12 mouse cellular contexts compared by ENCODE assay signal in the genomic region with DNA sequence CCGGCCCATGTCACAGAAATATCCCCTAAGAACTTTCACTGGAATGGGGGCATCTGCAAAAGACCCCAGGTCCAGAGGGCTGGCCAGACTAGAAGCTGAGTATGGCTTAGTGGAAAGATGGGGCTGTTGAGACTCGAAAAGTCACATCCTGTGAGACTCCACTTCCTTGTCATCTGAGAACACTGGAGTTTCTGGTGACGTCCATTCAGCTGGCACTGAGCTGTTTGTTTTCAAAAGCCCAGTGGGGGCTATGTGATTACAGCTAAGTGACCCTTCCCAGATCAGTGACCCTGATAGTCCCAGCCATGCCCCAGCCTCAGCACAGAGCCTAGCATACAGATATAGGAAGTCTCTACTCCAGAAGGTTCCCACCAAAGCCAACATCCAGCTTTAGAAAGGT. TPM values are rescaled to one million over a fixed set of nuclear protein-coding genes. Genes with fewer than 3 reads are reported as not detected.
DNase-seq lines count a peak whose midpoint lies in the region; ATAC-seq and TF ChIP-seq lines count a peak whose summit lies in the region.
"Had no signal": no experiment of that assay in that cellular context is flagged by ENCODE, and none has a peak within 500 bp of the region (broad histone marks: within the 10 kb centered on the region; RNA-seq: fewer than 3 reads in every experiment).

No protein-coding gene starts in this region.

- H3K4me2 ChIP-seq in forebrain, embryonic 12.5 days = no peak overlapping the region
- H3K4me2 ChIP-seq in kidney, embryonic 15.5 days = peak overlapping the region; percentile 46
- H3K4me2 ChIP-seq in embryonic facial prominence, embryonic 11.5 days (ENCODE audit: low read depth, low read length) = no peak overlapping the region
- H3K4me2 ChIP-seq in limb, embryonic 14.5 days (replicated peaks; ENCODE audit: low read depth, low read length, severe bottlenecking) = no peak overlapping the region

- no peak for TF ChIP-seq POLR2A in limb, embryonic 14.5 days (IDR thresholded peaks at IDR 0.05; ENCODE audit: borderline replicate concordance, extremely low read depth, insufficient read depth, insufficient read length)

- no peak overlapping the region for H3K9ac ChIP-seq in forebrain, embryonic 12.5 days
- H3K9ac ChIP-seq in kidney, embryonic 15.5 days = no peak overlapping the region; the same call in 1 of the 2 replicates
- no peak overlapping the region for H3K9ac ChIP-seq in embryonic facial prominence, embryonic 11.5 days (replicated peaks; ENCODE audit: low read length)
- H3K9ac ChIP-seq in limb, embryonic 14.5 days (ENCODE audit: low read depth, low read length, severe bottlenecking) = no peak overlapping the region; the same call in 1 of the 2 replicates
- H3K9ac ChIP-seq: forebrain, postnatal 0 days had no signal

- no peaks in the 10 kb centered on the region for H3K36me3 ChIP-seq in forebrain, embryonic 10.5 days (replicated peaks)
- no peaks in the 10 kb centered on the region for H3K36me3 ChIP-seq in forebrain, embryonic 12.5 days (replicated peaks)
- H3K36me3 ChIP-seq in kidney, embryonic 15.5 days = no peaks in the 10 kb centered on the region
- H3K36me3 ChIP-seq in embryonic facial prominence, embryonic 11.5 days (replicated peaks; ENCODE audit: control insufficient read depth, insufficient read depth, low read depth, low read length) = no peaks in the 10 kb centered on the region
- no peaks in the 10 kb centered on the region for H3K36me3 ChIP-seq in limb, embryonic 14.5 days (ENCODE audit: control insufficient read depth, insufficient read depth, low read length)

- DNase-seq in forebrain, embryonic 10.5 days (ENCODE audit: extremely low spot score, low spot score) = no peak
- no peak for DNase-seq in kidney, adult 9 months
- DNase-seq in embryonic facial prominence, embryonic 11.5 days (ENCODE audit: low spot score) = peak; percentile 32
- no peak for DNase-seq in limb, embryonic 14.5 days (ENCODE audit: low spot score)
- no peak for DNase-seq in thymus, adult 18-20 months
- DNase-seq: forebrain, postnatal 0 days; kidney, adult 8-10 months; retina, postnatal 1 day had no signal

- 0 out of 2 replicates have a peak overlapping the region, but pooled peaks have one; percentile 33 for H3K27ac ChIP-seq in forebrain, embryonic 10.5 days
- H3K27ac ChIP-seq in forebrain, embryonic 12.5 days = no peak overlapping the region
- H3K27ac ChIP-seq in kidney, embryonic 15.5 days = peak overlapping the region; percentile 20
- no peak overlapping the region for H3K27ac ChIP-seq in embryonic facial prominence, embryonic 11.5 days (replicated peaks; ENCODE audit: low read depth, low read length)
- H3K27ac ChIP-seq in limb, embryonic 14.5 days (replicated peaks; ENCODE audit: low read depth, low read length) = peak overlapping the region; percentile 44; the same call in 1 of the 2 replicates

- no peak overlapping the region for H3K4me3 ChIP-seq in forebrain, embryonic 10.5 days
- no peak overlapping the region for H3K4me3 ChIP-seq in forebrain, embryonic 12.5 days (replicated peaks)
- no peak overlapping the region for H3K4me3 ChIP-seq in kidney, embryonic 15.5 days (replicated peaks)
- no peak overlapping the region for H3K4me3 ChIP-seq in embryonic facial prominence, embryonic 11.5 days (ENCODE audit: low read depth, low read length)
- no peak overlapping the region for H3K4me3 ChIP-seq in limb, embryonic 14.5 days (replicated peaks; ENCODE audit: low read length)

- H3K9me3 ChIP-seq in forebrain, embryonic 10.5 days = no peaks in the 10 kb centered on the region
- H3K9me3 ChIP-seq in forebrain, embryonic 12.5 days = no peaks in the 10 kb centered on the region
- H3K9me3 ChIP-seq in kidney, embryonic 15.5 days (replicated peaks) = no peaks in the 10 kb centered on the region
- H3K9me3 ChIP-seq in embryonic facial prominence, embryonic 11.5 days (replicated peaks; ENCODE audit: control insufficient read depth, low read length) = no peaks in the 10 kb centered on the region
- H3K9me3 ChIP-seq in limb, embryonic 14.5 days (ENCODE audit: control insufficient read depth, low read length) = no peaks in the 10 kb centered on the region

- 24% methylated on average over 3 of the region's 3 CpGs for WGBS in forebrain, embryonic 10.5 days
- 24% methylated on average over 3 of the region's 3 CpGs for WGBS in forebrain, embryonic 12.5 days
- 15% methylated on average over 3 of the region's 3 CpGs for WGBS in kidney, embryonic 15.5 days
- 14% methylated on average over 3 of the region's 3 CpGs for WGBS in embryonic facial prominence, embryonic 11.5 days
- WGBS in limb, embryonic 14.5 days = 29% methylated on average over 3 of the region's 3 CpGs

- peaks cover 53% of the 10 kb centered on the region for H3K4me1 ChIP-seq in forebrain, embryonic 10.5 days
- peaks cover 35% of the 10 kb centered on the region for H3K4me1 ChIP-seq in forebrain, embryonic 12.5 days
- H3K4me1 ChIP-seq in kidney, embryonic 15.5 days = peaks cover 88% of the 10 kb centered on the region
- no peaks in the 10 kb centered on the region; the same call in 1 of the 2 replicates for H3K4me1 ChIP-seq in embryonic facial prominence, embryonic 11.5 days (ENCODE audit: control insufficient read depth, insufficient read depth, low read length)
- H3K4me1 ChIP-seq in limb, embryonic 14.5 days (ENCODE audit: control insufficient read depth, insufficient read depth, low read length) = peaks cover 33% of the 10 kb centered on the region

- no peak for ATAC-seq in forebrain, embryonic 12.5 days (ENCODE audit: low FRiP score)
- ATAC-seq in kidney, embryonic 15.5 days (replicated peaks; ENCODE audit: low FRiP score) = no peak
- no peak for ATAC-seq in embryonic facial prominence, embryonic 11.5 days (replicated peaks; ENCODE audit: insufficient number of reproducible peaks, low FRiP score, low TSS enrichment, low read depth)
- ATAC-seq in limb, embryonic 14.5 days (ENCODE audit: low FRiP score, low read depth) = no peak
- ATAC-seq in erythroblast, adult 5-6 weeks (replicated peaks; ENCODE audit: low FRiP score, poor library complexity, severe bottlenecking) = no peak

- peaks cover 89% of the 10 kb centered on the region for H3K27me3 ChIP-seq in forebrain, embryonic 10.5 days (ENCODE audit: poor library complexity, severe bottlenecking)
- peaks cover 66% of the 10 kb centered on the region for H3K27me3 ChIP-seq in forebrain, embryonic 12.5 days
- peaks cover 4% of the 10 kb centered on the region for H3K27me3 ChIP-seq in kidney, embryonic 15.5 days
- H3K27me3 ChIP-seq in embryonic facial prominence, embryonic 11.5 days (ENCODE audit: control insufficient read depth, insufficient read depth, low read length) = peaks cover 1% of the 10 kb centered on the region
- H3K27me3 ChIP-seq in limb, embryonic 14.5 days (ENCODE audit: control insufficient read depth, insufficient read depth, low read length) = no peaks in the 10 kb centered on the region; the same call in 1 of the 2 replicates

RNA-seq across cellular contexts. Expression of a gene that starts 6.8 kb away (rescaled TPM):
- 0.17 and 0.31 TPM in 2 replicates for polyA plus RNA-seq in forebrain, embryonic 10.5 days (2016; fragmentation: Nextera tagmentation; extraction: Ambion mirVana)
- polyA plus RNA-seq in forebrain, embryonic 12.5 days (2016; fragmentation: Nextera tagmentation; extraction: Ambion mirVana) = 0.67 and 0.69 TPM in 2 replicates
- 21.8 and 23.4 TPM in 2 replicates for polyA plus RNA-seq in kidney, embryonic 15.5 days (2015; fragmentation: Nextera tagmentation; extraction: Ambion mirVana)
- 0.85 and 1.1 TPM in 2 replicates for polyA plus RNA-seq in embryonic facial prominence, embryonic 11.5 days (2014; fragmentation: Nextera tagmentation; extraction: Ambion mirVana)
- polyA plus RNA-seq in limb, embryonic 14.5 days (2012; rRNA removed) = 44.9 and 68.2 TPM in 2 replicates
- 12.9 TPM in 2 replicates for polyA plus RNA-seq in limb, embryonic 14.5 days (2014; fragmentation: Nextera tagmentation; extraction: Ambion mirVana)
- total RNA-seq in erythroblast, adult 5-6 weeks (2015; ENCODE audit: low replicate concordance) = 0.42 TPM in 1 of 2 replicates, not detected in the other
- total RNA-seq in erythroblast, adult 5-6 weeks (2017; ENCODE audit: low replicate concordance) = not detected in 2 replicates
- total RNA-seq: MEL had no signal

RNA-seq across cellular contexts. Expression of a gene that starts 39.3 kb away (rescaled TPM):
- 86.9 and 88.8 TPM in 2 replicates for polyA plus RNA-seq in forebrain, embryonic 10.5 days (2016; fragmentation: Nextera tagmentation; extraction: Ambion mirVana)
- 66.2 and 73.5 TPM in 2 replicates for polyA plus RNA-seq in forebrain, embryonic 12.5 days (2016; fragmentation: Nextera tagmentation; extraction: Ambion mirVana)
- 78.5 and 79.2 TPM in 2 replicates for polyA plus RNA-seq in kidney, embryonic 15.5 days (2015; fragmentation: Nextera tagmentation; extraction: Ambion mirVana)
- 57.3 and 59.3 TPM in 2 replicates for polyA plus RNA-seq in embryonic facial prominence, embryonic 11.5 days (2014; fragmentation: Nextera tagmentation; extraction: Ambion mirVana)
- 132 and 144 TPM in 2 replicates for polyA plus RNA-seq in limb, embryonic 14.5 days (2012; rRNA removed)
- polyA plus RNA-seq in limb, embryonic 14.5 days (2014; fragmentation: Nextera tagmentation; extraction: Ambion mirVana) = 229 and 289 TPM in 2 replicates
- total RNA-seq in erythroblast, adult 5-6 weeks (2015; ENCODE audit: low replicate concordance) = 54.8 and 68.4 TPM in 2 replicates
- total RNA-seq in erythroblast, adult 5-6 weeks (2017; ENCODE audit: low replicate concordance) = 13.0 and 31.2 TPM in 2 replicates

RNA-seq across cellular contexts. Expression of a gene that starts 56.1 kb away (rescaled TPM):
- polyA plus RNA-seq in forebrain, embryonic 10.5 days (2016; fragmentation: Nextera tagmentation; extraction: Ambion mirVana) = 20.9 and 22.6 TPM in 2 replicates
- polyA plus RNA-seq in forebrain, embryonic 12.5 days (2016; fragmentation: Nextera tagmentation; extraction: Ambion mirVana) = 24.6 and 27.0 TPM in 2 replicates
- 16.5 and 17.4 TPM in 2 replicates for polyA plus RNA-seq in kidney, embryonic 15.5 days (2015; fragmentation: Nextera tagmentation; extraction: Ambion mirVana)
- polyA plus RNA-seq in embryonic facial prominence, embryonic 11.5 days (2014; fragmentation: Nextera tagmentation; extraction: Ambion mirVana) = 11.1 and 12.0 TPM in 2 replicates
- 29.9 and 33.6 TPM in 2 replicates for polyA plus RNA-seq in limb, embryonic 14.5 days (2012; rRNA removed)
- 10.7 and 13.0 TPM in 2 replicates for polyA plus RNA-seq in limb, embryonic 14.5 days (2014; fragmentation: Nextera tagmentation; extraction: Ambion mirVana)
- 1.2 and 4.4 TPM in 2 replicates for total RNA-seq in erythroblast, adult 5-6 weeks (2015; ENCODE audit: low replicate concordance)
- total RNA-seq in erythroblast, adult 5-6 weeks (2017; ENCODE audit: low replicate concordance) = 2.0 and 4.5 TPM in 2 replicates

Comparison
In these comparisons a context has a peak if more than half of its experiments do, and no peak if none do; other contexts are left out.
1. H3K27ac ChIP-seq: peak in forebrain, embryonic 10.5 days (single experiment), kidney, embryonic 15.5 days (single experiment) and limb, embryonic 14.5 days (single experiment); none in forebrain, embryonic 12.5 days (single experiment) and embryonic facial prominence, embryonic 11.5 days (single experiment).